Mouse (Mus musculus): Measurements from ENCODE around the gene Dkk3.
A peak's percentile ranks its signal among the peaks of the same experiment; 100 is the strongest.

DNA sequence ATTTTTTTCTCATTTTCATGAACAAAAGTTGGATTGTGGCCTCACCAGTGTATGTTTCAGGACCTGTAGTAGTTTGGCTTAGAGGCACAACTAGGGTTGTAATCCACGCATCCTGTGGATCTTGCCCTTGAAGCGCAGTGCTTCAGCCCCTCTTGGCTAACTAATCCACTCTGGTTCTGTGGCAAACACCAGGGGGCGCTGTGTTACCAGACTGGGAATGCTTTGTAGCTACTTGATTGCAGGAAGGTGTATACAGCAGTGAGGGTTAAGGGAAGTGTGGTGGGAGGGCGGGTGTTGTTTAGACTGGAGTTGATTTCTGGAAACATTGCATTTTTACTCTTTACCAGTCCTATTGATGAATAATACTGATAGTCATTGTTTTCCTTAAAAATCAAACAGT, 73.8 kb downstream of the Dkk3 start:
- peak; percentile 85; the same call in 1 of the 2 replicates for TF ChIP-seq CTCF (IDR thresholded peaks at IDR 0.05; ENCODE audit: extremely low read depth, insufficient read length, insufficient replicate concordance, low read depth, low read length)
- no peak for TF ChIP-seq POLR2A (IDR thresholded peaks at IDR 0.05; ENCODE audit: low read depth, low read length)

Data from small intestine, adult 2 months (tissue).